Mouse (Mus musculus) embryonic facial prominence, embryonic 14.5 days (tissue): ENCODE measurements around the gene Cenpu. TPM values are rescaled to one million over a fixed set of nuclear protein-coding genes. Genes with fewer than 3 reads are reported as not detected.

ENCODE experiments used
- ATAC-seq: fragments of 200-750 bp; cut with Nextera tagmentation; 2 replicates; pipeline ENCODE4 v1.8.0; 2017; ENCODE audit warnings: low read depth, moderate number of reproducible peaks, moderate TSS enrichment
- DNase-seq: peaks from one replicate; pipeline ENCODE4 v3.0.0-alpha.2; 2015; ENCODE audit warnings: low spot score
- H3K27ac ChIP-seq: fragments of 300-500 bp; sonication (generic); replicated peaks from 2 replicates; pipeline ENCODE4 v1.5.1; 2014; ENCODE audit warnings: low read depth, mild to moderate bottlenecking, low read length, moderate library complexity
- H3K27me3 ChIP-seq: fragments of 300-500 bp; sonication (generic); replicated peaks from 2 replicates; pipeline ENCODE4 v1.6.1; 2014; ENCODE audit warnings: low read length; ENCODE audit not compliant: control insufficient read depth, insufficient read depth
- H3K36me3 ChIP-seq: fragments of 300-500 bp; sonication (generic); 2 replicates; pipeline ENCODE4 v1.6.1; 2014; ENCODE audit warnings: low read length, mixed read lengths; ENCODE audit not compliant: control insufficient read depth, insufficient read depth
- H3K4me1 ChIP-seq: fragments of 300-500 bp; sonication (generic); 2 replicates; pipeline ENCODE4 v1.6.1; 2014; ENCODE audit warnings: antibody characterized with exemption, low read length; ENCODE audit not compliant: control insufficient read depth, insufficient read depth
- H3K4me2 ChIP-seq: fragments of 300-500 bp; sonication (generic); 2 replicates; pipeline ENCODE4 v1.6.1; 2014; ENCODE audit warnings: low read depth, mild to moderate bottlenecking, low read length, moderate library complexity, mixed read lengths
- H3K4me3 ChIP-seq: fragments of 300-500 bp; sonication (generic); 2 replicates; pipeline ENCODE4 v1.5.1; 2014; ENCODE audit warnings: low read depth, mild to moderate bottlenecking, low read length
- H3K9ac ChIP-seq: fragments of 300-500 bp; sonication (generic); 2 replicates; pipeline ENCODE4 v1.6.1; 2014; ENCODE audit warnings: low read depth, mild to moderate bottlenecking, low read length, moderate library complexity, mixed read lengths
- H3K9me3 ChIP-seq: fragments of 300-500 bp; sonication (generic); 2 replicates; pipeline ENCODE4 v1.6.1; 2016; ENCODE audit warnings: low read length; ENCODE audit not compliant: control insufficient read depth
- WGBS: fragments of 180-500 bp; shearing (Covaris S2); extraction: QIAGEN DNeasy Blood & Tissue Kit; methylation state at CpG from one replicate; pipeline ENCODE4 v1.1.7; 2014; 5-methylcytosine and 5-hydroxymethylcytosine counted together
- polyA plus RNA-seq: library from polyadenylated mRNA; unstranded; fragments of >200 nt; fragmentation: Nextera tagmentation; extraction: Ambion mirVana; gene quantifications from 2 replicates; pipeline ENCODE4 v1.2.1, GENCODE M21; 2014

Cenpu gene
- polyA plus RNA-seq, 1 experiment from 2014 or later: 12.4 TPM

DNA sequence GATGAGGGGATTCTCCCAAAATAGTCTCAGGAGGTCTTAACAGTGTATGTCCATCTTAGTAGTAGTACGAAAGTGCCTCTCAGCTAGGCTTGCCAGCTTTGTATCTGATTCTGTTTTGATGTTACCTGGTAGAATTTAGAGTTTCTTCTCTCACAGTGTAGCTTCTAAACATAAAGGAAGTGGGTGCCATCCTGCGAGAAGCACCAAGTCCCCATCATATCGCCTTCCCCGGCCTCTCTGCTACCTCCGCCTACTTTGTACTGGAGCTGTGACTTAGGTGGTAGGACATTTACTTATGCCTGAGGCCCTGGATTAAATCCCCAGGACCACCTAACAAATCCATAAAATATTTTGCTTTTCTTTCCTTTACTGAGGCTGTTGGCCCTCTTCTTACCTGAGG lies 74.8 kb downstream of the Cenpu start:
- 0 out of 2 replicates have a peak, but pooled peaks cover 3% of the 10 kb centered on the region for H3K4me1 ChIP-seq
- H3K27ac ChIP-seq: no peak overlapping the region
- peaks cover 9% of the 10 kb centered on the region; the same call in 1 of the 2 replicates for H3K36me3 ChIP-seq
- 95% methylated on average over 5 of the region's 5 CpGs for WGBS
- no peak overlapping the region for H3K9ac ChIP-seq
- no peak for DNase-seq
- no peak overlapping the region for H3K4me3 ChIP-seq
- no peak overlapping the region for H3K4me2 ChIP-seq
- no peak for ATAC-seq
- H3K27me3 ChIP-seq: no peaks in the 10 kb centered on the region
- no peaks in the 10 kb centered on the region for H3K9me3 ChIP-seq

DNA sequence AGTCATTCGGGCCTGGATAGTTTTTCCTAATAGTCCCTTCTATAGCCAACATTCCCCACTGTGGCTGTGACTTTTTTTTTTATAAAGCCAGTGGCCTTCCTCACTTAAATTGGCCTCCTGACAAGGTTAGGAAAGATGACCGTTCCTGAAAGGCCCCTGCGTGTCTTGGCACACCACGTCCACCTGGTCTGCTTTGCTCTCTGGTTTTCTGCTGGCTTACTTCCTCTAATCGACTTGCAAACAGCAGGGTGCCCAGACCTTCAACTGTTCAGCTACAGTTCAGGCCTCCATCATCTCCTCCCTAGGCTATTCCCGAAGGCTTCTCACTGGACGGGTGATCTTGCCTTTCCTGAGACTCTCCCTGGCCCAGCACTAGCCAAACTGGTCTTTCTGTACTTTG lies 76.1 kb downstream of the Cenpu start:
- no peak overlapping the region for H3K9ac ChIP-seq
- no peak for ATAC-seq
- no peaks in the 10 kb centered on the region for H3K9me3 ChIP-seq
- no peaks in the 10 kb centered on the region for H3K27me3 ChIP-seq
- 0 out of 2 replicates have a peak, but pooled peaks cover 3% of the 10 kb centered on the region for H3K4me1 ChIP-seq
- 68% methylated on average over 7 of the region's 7 CpGs for WGBS
- peaks cover 21% of the 10 kb centered on the region for H3K36me3 ChIP-seq
- H3K4me2 ChIP-seq: no peak overlapping the region
- H3K27ac ChIP-seq: no peak overlapping the region
- no peak overlapping the region for H3K4me3 ChIP-seq
- DNase-seq: no peak

DNA sequence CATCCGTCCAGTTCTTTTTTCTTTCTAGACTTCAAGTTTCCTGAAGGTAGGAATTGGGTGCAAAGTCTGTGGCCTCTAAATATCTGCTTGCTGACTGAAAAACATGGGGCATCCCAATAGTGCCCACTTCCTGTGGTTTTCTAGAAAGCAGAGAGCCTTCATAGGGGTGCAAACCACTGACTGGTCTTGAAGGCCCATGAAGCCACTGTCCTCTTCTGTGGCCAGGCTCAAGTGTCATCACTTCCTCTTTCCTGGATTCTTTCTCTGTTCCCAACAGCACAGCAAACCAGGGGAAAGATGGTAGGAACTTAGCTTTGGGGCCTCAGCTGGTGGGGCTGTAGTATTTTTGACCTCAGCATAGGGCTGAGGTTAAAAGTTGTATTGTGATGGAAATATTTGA lies 76.8 kb downstream of the Cenpu start:
- ATAC-seq (no peak), DNase-seq (no peak)
- H3K9ac ChIP-seq: no peak overlapping the region
- 0 out of 2 replicates have a peak, but pooled peaks cover 3% of the 10 kb centered on the region for H3K4me1 ChIP-seq
- H3K27ac ChIP-seq: no peak overlapping the region
- no peaks in the 10 kb centered on the region for H3K9me3 ChIP-seq
- peaks cover 29% of the 10 kb centered on the region for H3K36me3 ChIP-seq
- H3K4me3 ChIP-seq: no peak overlapping the region
- WGBS: 88% methylated on average over 1 of the region's 1 CpGs
- H3K4me2 ChIP-seq: no peak overlapping the region
- no peaks in the 10 kb centered on the region for H3K27me3 ChIP-seq

Other genes starting within 250 kb of the Cenpu start
- 30.0 and 33.9 TPM in 2 replicates for gene Acsl1, start 81.0 kb upstream of the Cenpu start, polyA plus RNA-seq
- 10.0 and 16.5 TPM in 2 replicates for gene Primpol, start 65.2 kb downstream of the Cenpu start, polyA plus RNA-seq
- gene Casp3, start 65.3 kb downstream of the Cenpu start, polyA plus RNA-seq: 79.2 and 86.3 TPM in 2 replicates
- gene Irf2, start 187.7 kb downstream of the Cenpu start, polyA plus RNA-seq: 15.3 and 15.8 TPM in 2 replicates